Mouse (Mus musculus): ENCODE data around the gene Lamb3. TPM values are rescaled to one million over a fixed set of nuclear protein-coding genes. Genes with fewer than 3 reads are reported as not detected.

The Lamb3 gene
- 2.2 and 3.4 TPM in 2 replicates for total RNA-seq (2015)
- 2.5 and 6.5 TPM in 2 replicates for total RNA-seq (2017)

GRCm38 (mm10) chr1:193207503-193207902 lies at the start of gene Lamb3:
Gene Lamb3 (plus strand): TSS chr1:193207699.
- peak; percentile 55 for ATAC-seq (ENCODE audit: poor library complexity, severe bottlenecking)

- no peak for ATAC-seq (ENCODE audit: poor library complexity, severe bottlenecking)
Measured at GRCm38 (mm10) chr1:193159163-193159562, 48.3 kb upstream of the Lamb3 start.

- ATAC-seq (ENCODE audit: poor library complexity, severe bottlenecking) = peak; percentile 14; the same call in 1 of the 2 replicates
Measured at GRCm38 (mm10) chr1:193159613-193160012, 47.9 kb upstream of the Lamb3 start.

- ATAC-seq (ENCODE audit: poor library complexity, severe bottlenecking) = peak; percentile 95
Measured at GRCm38 (mm10) chr1:193160317-193161032, 47.0 kb upstream of the Lamb3 start.

- ATAC-seq (ENCODE audit: poor library complexity, severe bottlenecking) = no peak
Measured at GRCm38 (mm10) chr1:193167746-193168145, 39.8 kb upstream of the Lamb3 start, which contains the start of gene A130010J15Rik. Gene A130010J15Rik (plus strand): TSS chr1:193168046.

- no peak for ATAC-seq (ENCODE audit: poor library complexity, severe bottlenecking)
Measured at GRCm38 (mm10) chr1:193169228-193169627, 38.3 kb upstream of the Lamb3 start.

- no peak for ATAC-seq (ENCODE audit: poor library complexity, severe bottlenecking)
Measured at GRCm38 (mm10) chr1:193169856-193170255, 37.6 kb upstream of the Lamb3 start.

GRCm38 (mm10) chr1:193172991-193173809 lies 34.3 kb upstream of the Lamb3 start:
- peak; percentile 92 for ATAC-seq (ENCODE audit: poor library complexity, severe bottlenecking)

GRCm38 (mm10) chr1:193173810-193174129 lies 33.7 kb upstream of the Lamb3 start:
- ATAC-seq (ENCODE audit: poor library complexity, severe bottlenecking) = no peak

- ATAC-seq (ENCODE audit: poor library complexity, severe bottlenecking) = no peak
Measured at GRCm38 (mm10) chr1:193174143-193174733, 33.3 kb upstream of the Lamb3 start.

GRCm38 (mm10) chr1:193181104-193181503 lies 26.4 kb upstream of the Lamb3 start:
- ATAC-seq (ENCODE audit: poor library complexity, severe bottlenecking) = no peak

- ATAC-seq (ENCODE audit: poor library complexity, severe bottlenecking) = no peak
Measured at GRCm38 (mm10) chr1:193188257-193188656, 19.2 kb upstream of the Lamb3 start.

- no peak for ATAC-seq (ENCODE audit: poor library complexity, severe bottlenecking)
Measured at GRCm38 (mm10) chr1:193189151-193189621, 18.3 kb upstream of the Lamb3 start.

GRCm38 (mm10) chr1:193189771-193190170 lies 17.7 kb upstream of the Lamb3 start:
- no peak for ATAC-seq (ENCODE audit: poor library complexity, severe bottlenecking)

- peak; percentile 94 for ATAC-seq (ENCODE audit: poor library complexity, severe bottlenecking)
Measured at GRCm38 (mm10) chr1:193191675-193192283, 15.7 kb upstream of the Lamb3 start.

GRCm38 (mm10) chr1:193194416-193195140 lies 12.9 kb upstream of the Lamb3 start:
- no peak for ATAC-seq (ENCODE audit: poor library complexity, severe bottlenecking)

- ATAC-seq (ENCODE audit: poor library complexity, severe bottlenecking) = no peak
Measured at GRCm38 (mm10) chr1:193195169-193195810, 12.2 kb upstream of the Lamb3 start.

- ATAC-seq (ENCODE audit: poor library complexity, severe bottlenecking) = no peak
Measured at GRCm38 (mm10) chr1:193197494-193198205, 9.8 kb upstream of the Lamb3 start.

GRCm38 (mm10) chr1:193198312-193198711 lies 9.2 kb upstream of the Lamb3 start:
- ATAC-seq (ENCODE audit: poor library complexity, severe bottlenecking) = peak; percentile 14; the same call in 1 of the 2 replicates
